Mouse (Mus musculus) testis, adult 2 months (tissue): ENCODE measurements at regions not wholly inside any gene's neighbourhood (a gene's known extent, or its start where the extent isn't known, plus 50 kb on each side); places are given as distances from the start of the nearest gene placed in this dataset.

Source experiments
- CTCF ChIP-seq: fragments of 200-500 bp; IDR thresholded peaks from 2 replicates; pipeline ENCODE4 v1.5.1; 2012; ENCODE audit warnings: low read depth, mild to moderate bottlenecking, inconsistent platforms, low read length, moderate library complexity; ENCODE audit not compliant: control insufficient read depth, insufficient read depth, insufficient replicate concordance
- POLR2A ChIP-seq: fragments of 200-500 bp; IDR thresholded peaks from 2 replicates; pipeline ENCODE4 v1.6.1; 2012; ENCODE audit warnings: low read depth, mild to moderate bottlenecking, inconsistent platforms, low read length, moderate library complexity; ENCODE audit not compliant: control insufficient read depth

GRCm38 (mm10) chr13:15850358-15850757 is 161.3 kb upstream of the Inhba start:
- TF ChIP-seq CTCF = no peak
- no peak for TF ChIP-seq POLR2A
